Mouse (Mus musculus): ENCODE results near the gene Gm20498. TPM values are rescaled to one million over a fixed set of nuclear protein-coding genes. Genes with fewer than 3 reads are reported as not detected.

Gm20498 gene
- polyA plus RNA-seq, 1 experiment from 2014 or later: 30.9 TPM

DNA sequence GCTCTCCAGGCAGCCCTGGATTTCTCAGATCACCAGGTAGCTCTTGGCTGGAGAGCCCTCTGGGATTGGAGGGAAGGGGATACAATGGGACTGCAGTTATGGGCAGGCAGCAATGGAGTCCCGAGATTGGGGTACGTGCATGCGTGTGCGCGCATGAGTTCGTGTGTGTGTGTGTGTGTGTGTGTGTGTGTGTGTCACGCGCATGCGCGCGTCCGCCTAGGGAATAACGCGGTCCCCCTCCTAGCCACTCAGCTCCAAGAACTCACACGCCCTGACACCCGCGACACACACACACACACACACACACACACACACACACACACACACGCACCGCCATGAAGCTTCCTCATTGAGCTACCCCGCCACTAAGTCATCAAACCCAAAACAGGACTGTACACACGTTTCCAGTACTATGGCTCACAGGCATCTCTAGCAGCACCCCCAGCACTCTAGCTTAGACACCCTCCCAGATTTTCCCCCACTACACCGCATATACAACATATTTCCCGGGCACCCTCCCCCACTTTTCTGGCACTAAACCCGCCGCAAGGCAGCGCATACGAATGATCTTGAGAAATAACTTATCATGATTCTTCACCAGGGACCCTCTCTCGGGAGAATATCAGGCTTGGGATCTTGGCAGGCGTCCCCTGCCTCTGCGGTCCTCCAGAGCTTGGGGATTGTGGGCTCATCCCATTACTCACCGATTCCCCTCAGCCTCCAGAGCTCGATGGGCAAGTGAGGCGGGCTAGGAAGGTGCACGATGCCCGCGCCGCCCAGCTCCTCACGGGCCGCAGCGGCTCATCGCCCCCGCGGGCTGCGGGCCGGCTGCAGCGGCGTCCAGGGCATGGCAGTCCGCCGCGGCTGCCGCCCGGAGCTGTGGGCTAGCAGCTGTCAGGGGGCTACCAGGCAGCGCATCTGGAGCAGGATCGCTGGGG is 200.5 kb downstream of the Gm20498 start:
- Histone ChIP-seq H3K27ac (peak overlapping the region; percentile 46; the same call in 1 of the 2 replicates), H3K36me3 (no peaks in the 10 kb centered on the region), H3K9ac (peak overlapping the region; percentile 78), H3K4me3 (peak overlapping the region; percentile 60), H3K4me2 (replicated peaks) (peak overlapping the region; percentile 93), H3K4me1 (peaks cover 23% of the 10 kb centered on the region), H3K9me3 (no peaks in the 10 kb centered on the region), H3K27me3 (replicated peaks) (peaks cover 12% of the 10 kb centered on the region; the same call in 1 of the 2 replicates)
- WGBS: under 1% methylated on average over 46 of the region's 54 CpGs
- ATAC-seq (ENCODE audit: low FRiP score, low read depth): peak; percentile 76

DNA sequence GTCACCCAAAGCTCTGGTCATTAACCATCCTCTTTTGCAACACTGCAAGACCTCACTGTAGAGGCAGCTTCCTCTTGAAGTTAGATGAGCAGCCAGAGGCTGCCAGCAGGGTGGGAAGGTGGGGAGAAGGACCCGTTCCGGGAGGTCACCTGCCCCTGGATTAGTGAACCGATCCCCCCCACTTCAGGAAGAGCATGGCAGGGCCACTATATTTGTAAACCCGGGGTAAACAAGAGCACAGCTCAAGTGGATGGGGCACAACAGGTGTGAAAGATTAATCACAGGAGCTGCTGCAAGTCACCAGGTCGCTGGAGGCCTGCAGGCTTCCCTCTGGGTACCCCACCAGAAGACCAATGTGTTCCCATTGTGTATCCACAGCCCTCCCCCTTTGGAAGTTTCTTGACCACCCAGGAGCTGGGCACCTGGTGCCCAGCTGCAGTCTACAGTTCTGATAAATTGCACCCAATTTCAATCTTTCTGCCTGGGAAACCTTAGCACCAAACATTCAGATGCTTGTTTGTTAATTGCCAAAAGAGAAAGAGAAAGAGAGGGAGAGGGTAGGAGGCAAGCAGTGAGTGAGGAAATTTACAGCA is 201.6 kb downstream of the Gm20498 start:
- no peak for ATAC-seq (ENCODE audit: low FRiP score, low read depth)
- no peak overlapping the region for H3K27ac ChIP-seq
- WGBS: 39% methylated on average over 5 of the region's 5 CpGs
- no peaks in the 10 kb centered on the region for H3K36me3 ChIP-seq
- no peak overlapping the region for H3K9ac ChIP-seq
- H3K4me2 ChIP-seq (replicated peaks): peak overlapping the region; percentile 93
- H3K4me3 ChIP-seq: no peak overlapping the region; the same call in 1 of the 2 replicates
- peaks cover 23% of the 10 kb centered on the region for H3K4me1 ChIP-seq
- H3K27me3 ChIP-seq (replicated peaks): peaks cover 12% of the 10 kb centered on the region; the same call in 1 of the 2 replicates
- no peaks in the 10 kb centered on the region for H3K9me3 ChIP-seq

DNA sequence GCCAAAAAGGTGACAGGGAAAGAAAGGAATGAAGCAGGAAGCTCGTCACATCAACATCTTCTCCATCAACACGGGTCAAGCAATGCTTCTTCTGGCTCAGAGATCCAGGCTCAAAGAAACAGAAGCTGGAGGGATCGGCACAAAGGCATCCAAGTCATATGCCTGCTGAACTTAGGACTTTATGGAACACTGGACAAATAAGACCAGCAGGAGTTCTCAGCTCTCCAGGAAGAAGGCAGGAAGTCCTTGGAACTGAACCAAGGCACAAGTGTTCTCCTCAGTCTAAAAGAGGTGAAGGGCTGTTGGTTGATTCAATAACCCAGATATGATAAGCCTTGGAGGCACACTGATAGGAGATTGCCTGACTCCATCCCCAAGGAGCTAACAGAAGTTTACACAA is 207.7 kb downstream of the Gm20498 start:
- no peak for ATAC-seq (ENCODE audit: low FRiP score, low read depth)
- Histone ChIP-seq H3K4me1 (no peaks in the 10 kb centered on the region; the same call in 1 of the 2 replicates), H3K9me3 (no peaks in the 10 kb centered on the region), H3K4me3 (no peak overlapping the region), H3K27me3 (replicated peaks) (no peaks in the 10 kb centered on the region), H3K27ac (no peak overlapping the region), H3K36me3 (no peaks in the 10 kb centered on the region), H3K9ac (no peak overlapping the region), H3K4me2 (replicated peaks) (no peak overlapping the region)
- WGBS: 90% methylated on average over 3 of the region's 3 CpGs

DNA sequence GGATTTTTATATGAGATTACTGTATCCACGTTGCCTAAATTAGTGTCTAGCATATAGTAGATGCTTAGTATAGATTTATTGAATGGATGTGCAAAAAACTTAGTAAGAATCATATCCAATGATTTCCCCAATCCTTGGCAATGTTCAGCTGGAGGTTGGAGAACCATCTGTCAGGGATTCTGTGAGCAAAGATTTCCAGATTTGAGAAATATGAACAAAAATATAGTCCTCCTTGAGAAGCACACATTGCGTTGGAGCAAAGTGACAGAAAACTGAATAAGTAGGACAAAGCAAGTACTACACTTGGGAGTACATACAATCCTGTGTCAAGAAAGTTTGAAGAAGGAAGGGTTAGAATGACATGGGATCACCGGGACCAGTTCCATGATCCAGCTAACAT is 208.6 kb downstream of the Gm20498 start:
- WGBS: 90% methylated on average over 3 of the region's 3 CpGs
- Histone ChIP-seq H3K27me3 (replicated peaks) (no peaks in the 10 kb centered on the region), H3K4me2 (replicated peaks) (no peak overlapping the region), H3K9ac (no peak overlapping the region), H3K4me1 (no peaks in the 10 kb centered on the region; the same call in 1 of the 2 replicates), H3K4me3 (no peak overlapping the region), H3K9me3 (no peaks in the 10 kb centered on the region), H3K36me3 (no peaks in the 10 kb centered on the region), H3K27ac (no peak overlapping the region)
- ATAC-seq (ENCODE audit: low FRiP score, low read depth): no peak

DNA sequence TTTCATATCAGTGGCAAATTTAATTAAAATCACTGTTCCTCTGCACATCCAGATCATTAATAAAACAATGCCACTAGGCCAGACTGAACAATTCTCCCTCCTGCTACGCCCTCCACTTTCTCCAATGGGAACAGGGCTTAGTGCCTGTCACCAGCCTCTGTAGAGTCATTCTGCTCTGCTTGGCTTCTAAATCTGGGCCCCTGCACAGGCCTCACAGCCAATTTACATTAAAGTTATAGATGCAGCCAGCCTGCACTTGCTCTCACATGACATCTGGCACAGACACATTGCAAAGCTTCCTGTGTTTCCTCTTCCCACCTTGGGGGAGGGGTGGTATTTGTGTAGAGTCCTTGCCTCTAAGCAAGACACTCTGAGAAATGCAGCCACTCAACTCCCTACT is 211.7 kb downstream of the Gm20498 start:
- 84% methylated on average over 1 of the region's 1 CpGs for WGBS
- Histone ChIP-seq H3K9me3 (no peaks in the 10 kb centered on the region), H3K4me2 (replicated peaks) (no peak overlapping the region), H3K27me3 (replicated peaks) (no peaks in the 10 kb centered on the region), H3K36me3 (no peaks in the 10 kb centered on the region), H3K4me3 (no peak overlapping the region), H3K4me1 (no peaks in the 10 kb centered on the region; the same call in 1 of the 2 replicates), H3K9ac (no peak overlapping the region), H3K27ac (no peak overlapping the region)
- no peak for ATAC-seq (ENCODE audit: low FRiP score, low read depth)

DNA sequence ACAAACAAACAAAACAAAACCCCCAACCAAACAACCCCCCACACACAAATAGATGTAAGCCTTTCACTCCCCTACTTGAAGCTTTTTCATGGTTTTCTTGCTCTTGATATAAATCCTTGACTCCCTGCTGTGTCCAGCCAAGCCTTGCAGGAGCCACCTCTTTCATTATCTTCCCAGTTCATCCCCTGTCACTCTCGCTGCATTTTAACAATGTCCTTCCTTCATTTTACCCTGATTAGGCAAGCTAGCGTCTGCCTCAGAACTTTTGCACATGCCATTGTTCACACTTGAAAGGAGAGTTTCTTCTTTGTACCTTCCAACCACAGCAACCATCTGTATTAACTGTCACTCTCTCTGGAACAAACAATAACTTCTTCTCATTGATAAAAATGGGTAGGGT is 214.9 kb downstream of the Gm20498 start:
- no peak overlapping the region for H3K4me3 ChIP-seq
- no peak for ATAC-seq (ENCODE audit: low FRiP score, low read depth)
- 9% methylated on average over 2 of the region's 2 CpGs for WGBS
- no peaks in the 10 kb centered on the region for H3K36me3 ChIP-seq
- H3K27me3 ChIP-seq (replicated peaks): no peaks in the 10 kb centered on the region
- H3K9ac ChIP-seq: no peak overlapping the region
- no peaks in the 10 kb centered on the region for H3K9me3 ChIP-seq
- H3K27ac ChIP-seq: no peak overlapping the region
- no peaks in the 10 kb centered on the region; the same call in 1 of the 2 replicates for H3K4me1 ChIP-seq
- H3K4me2 ChIP-seq (replicated peaks): no peak overlapping the region

DNA sequence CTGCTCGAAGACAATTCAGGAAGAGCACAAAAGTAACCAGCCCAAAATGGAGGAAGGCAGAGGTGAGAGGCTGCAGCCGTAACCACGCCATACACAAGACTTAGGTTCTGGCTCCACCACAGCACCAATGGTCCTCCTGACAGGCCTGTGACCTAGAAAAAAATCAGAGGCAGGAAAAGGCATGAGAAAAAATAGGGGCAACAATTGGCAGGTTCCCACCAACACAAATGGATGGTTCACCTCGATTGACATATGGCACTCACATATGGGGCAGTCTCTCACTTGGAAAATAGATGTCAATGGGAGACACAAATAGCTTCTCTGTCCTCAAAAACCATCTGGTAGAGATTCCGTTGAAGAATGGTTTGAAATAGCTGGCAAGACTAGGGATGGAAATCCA is 216.8 kb downstream of the Gm20498 start:
- Histone ChIP-seq H3K27me3 (replicated peaks) (no peaks in the 10 kb centered on the region), H3K36me3 (no peaks in the 10 kb centered on the region), H3K9me3 (no peaks in the 10 kb centered on the region), H3K4me1 (no peaks in the 10 kb centered on the region; the same call in 1 of the 2 replicates), H3K4me3 (no peak overlapping the region), H3K27ac (no peak overlapping the region), H3K4me2 (replicated peaks) (no peak overlapping the region), H3K9ac (no peak overlapping the region)
- 94% methylated on average over 5 of the region's 5 CpGs for WGBS
- no peak for ATAC-seq (ENCODE audit: low FRiP score, low read depth)

Other genes with a start within 250 kb of the Gm20498 start
- 3.7 and 4.2 TPM in 2 replicates for gene Slc8a3, start 199.7 kb downstream of the Gm20498 start, polyA plus RNA-seq (2016; fragmentation: Nextera tagmentation; extraction: Ambion mirVana)
- gene Gm4787, start 153.4 kb downstream of the Gm20498 start, polyA plus RNA-seq (2016; fragmentation: Nextera tagmentation; extraction: Ambion mirVana): 0.27 and 0.40 TPM in 2 replicates
- gene Adam4, start 111.0 kb downstream of the Gm20498 start, polyA plus RNA-seq (2016; fragmentation: Nextera tagmentation; extraction: Ambion mirVana): 0.66 and 0.88 TPM in 2 replicates
- gene Cox16, start 47.8 kb downstream of the Gm20498 start, polyA plus RNA-seq (2016; fragmentation: Nextera tagmentation; extraction: Ambion mirVana): 131 and 135 TPM in 2 replicates
- 35.4 and 36.2 TPM in 2 replicates for gene Synj2bp, start within 50 bp of the Gm20498 start, polyA plus RNA-seq (2016; fragmentation: Nextera tagmentation; extraction: Ambion mirVana)
- 0.69 and 0.75 TPM in 2 replicates for gene Adam21, start 35.6 kb upstream of the Gm20498 start, polyA plus RNA-seq (2016; fragmentation: Nextera tagmentation; extraction: Ambion mirVana)
- gene Med6, start 62.1 kb upstream of the Gm20498 start, polyA plus RNA-seq (2016; fragmentation: Nextera tagmentation; extraction: Ambion mirVana): 61.8 and 67.7 TPM in 2 replicates
- 6.4 and 7.0 TPM in 2 replicates for gene Ttc9, start 98.3 kb upstream of the Gm20498 start, polyA plus RNA-seq (2016; fragmentation: Nextera tagmentation; extraction: Ambion mirVana)
- gene Map3k9, start 248.3 kb upstream of the Gm20498 start, polyA plus RNA-seq (2016; fragmentation: Nextera tagmentation; extraction: Ambion mirVana): 7.8 and 7.9 TPM in 2 replicates